Mouse (Mus musculus) neural tube, embryonic 15.5 days (tissue): ENCODE data around the gene Kctd10. TPM values are rescaled to one million over a fixed set of nuclear protein-coding genes. Genes with fewer than 3 reads are reported as not detected.

Experiments
- ATAC-seq: fragments of 200-750 bp; cut with Nextera tagmentation; 2 replicates; pipeline ENCODE4 v1.8.0; 2017; ENCODE audit warnings: mild to moderate bottlenecking, moderate TSS enrichment, moderate library complexity; ENCODE audit not compliant: low FRiP score
- H3K27ac ChIP-seq: fragments of 300-500 bp; sonication (generic); replicated peaks from 2 replicates; pipeline ENCODE4 v1.5.1; 2015; ENCODE audit warnings: mild to moderate bottlenecking, inconsistent platforms
- H3K27me3 ChIP-seq: fragments of 300-500 bp; sonication (generic); replicated peaks from 2 replicates; pipeline ENCODE4 v1.6.1; 2015; ENCODE audit warnings: inconsistent platforms
- H3K36me3 ChIP-seq: fragments of 300-500 bp; sonication (generic); 2 replicates; pipeline ENCODE4 v1.6.1; 2015; ENCODE audit warnings: inconsistent platforms
- H3K4me1 ChIP-seq: fragments of 300-500 bp; sonication (generic); 2 replicates; pipeline ENCODE4 v1.6.1; 2015; ENCODE audit warnings: inconsistent platforms
- H3K4me2 ChIP-seq: fragments of 300-500 bp; sonication (generic); 2 replicates; pipeline ENCODE4 v1.6.1; 2015; ENCODE audit warnings: inconsistent platforms, mild to moderate bottlenecking, moderate library complexity
- H3K4me3 ChIP-seq: fragments of 300-500 bp; sonication (generic); replicated peaks from 2 replicates; pipeline ENCODE4 v1.5.1; 2015; ENCODE audit warnings: mild to moderate bottlenecking, inconsistent platforms
- H3K9ac ChIP-seq: fragments of 300-500 bp; sonication (generic); replicated peaks from 2 replicates; pipeline ENCODE4 v1.6.1; 2015; ENCODE audit warnings: mild to moderate bottlenecking, inconsistent platforms
- H3K9me3 ChIP-seq: fragments of 300-500 bp; sonication (generic); replicated peaks from 2 replicates; pipeline ENCODE4 v1.6.1; 2016; ENCODE audit warnings: inconsistent platforms
- WGBS: fragments of 180-500 bp; shearing (Covaris S2); methylation state at CpG from one replicate; pipeline ENCODE4 v1.1.7; 2015; ENCODE audit warnings: mixed read lengths; 5-methylcytosine and 5-hydroxymethylcytosine counted together
- polyA plus RNA-seq: library from polyadenylated mRNA; unstranded; fragments of >200 nt; fragmentation: Nextera tagmentation; extraction: Ambion mirVana; gene quantifications from 2 replicates; pipeline ENCODE4 v1.2.1, GENCODE M21; 2015

Gene Kctd10
- polyA plus RNA-seq, 1 experiment from 2014 or later: 50.5 TPM

- Histone ChIP-seq H3K27me3 (no peaks in the 10 kb centered on the region), H3K4me2 (peak overlapping the region; percentile 80), H3K9me3 (no peaks in the 10 kb centered on the region), H3K9ac (peak overlapping the region; percentile 95; the same call in 1 of the 2 replicates), H3K4me3 (peak overlapping the region; percentile 95), H3K27ac (no peak overlapping the region; the same call in 1 of the 2 replicates), H3K36me3 (peaks cover 18% of the 10 kb centered on the region), H3K4me1 (peaks cover 68% of the 10 kb centered on the region)
- 70% methylated on average over 10 of the region's 10 CpGs for WGBS
- no peak for ATAC-seq
These were observed 2.0 kb downstream of the Kctd10 start for GRCm38 (mm10) chr5:114378177-114378920.

DNA sequence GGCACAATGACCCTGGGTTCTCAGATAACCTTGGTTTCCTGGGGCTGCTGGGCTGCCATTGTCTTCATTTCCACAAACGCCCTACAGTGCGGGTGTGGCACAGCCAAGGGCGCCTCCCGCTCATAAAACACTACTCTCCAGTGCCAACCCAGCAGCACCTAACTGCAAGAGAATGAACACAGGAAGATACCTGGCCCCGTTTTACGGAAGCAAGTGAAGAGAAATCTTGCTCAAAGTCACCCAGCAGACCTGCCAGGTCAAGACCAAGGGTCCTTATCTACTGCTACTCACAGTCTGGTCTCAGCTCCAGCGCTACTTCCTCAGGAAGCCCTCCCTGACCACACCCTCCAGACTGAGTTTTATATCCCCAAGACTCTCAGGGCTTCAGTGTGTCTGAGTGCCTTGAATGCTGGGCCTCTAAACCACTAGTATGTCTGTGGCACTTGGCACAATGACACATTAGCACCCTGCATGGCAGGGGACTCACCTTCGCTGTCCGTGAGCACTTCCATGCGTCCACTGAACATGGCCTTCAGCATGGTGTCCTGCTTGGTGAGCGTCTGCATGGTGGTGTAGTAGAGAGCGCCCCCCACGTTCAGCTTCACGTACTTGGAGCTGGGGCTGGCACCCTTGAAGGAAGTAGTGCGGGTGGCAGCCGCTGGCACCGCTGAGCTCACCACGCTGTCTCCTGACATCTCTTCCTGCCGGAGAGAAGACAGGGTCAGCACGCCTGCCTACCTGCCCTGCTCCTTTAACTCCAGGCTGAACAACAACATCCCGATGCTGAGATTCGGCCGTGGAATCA lies 5.7 kb downstream of the Kctd10 start:
- Histone ChIP-seq H3K36me3 (peaks cover 50% of the 10 kb centered on the region), H3K4me1 (peaks cover 78% of the 10 kb centered on the region)
- 88% methylated on average over 23 of the region's 23 CpGs for WGBS

DNA sequence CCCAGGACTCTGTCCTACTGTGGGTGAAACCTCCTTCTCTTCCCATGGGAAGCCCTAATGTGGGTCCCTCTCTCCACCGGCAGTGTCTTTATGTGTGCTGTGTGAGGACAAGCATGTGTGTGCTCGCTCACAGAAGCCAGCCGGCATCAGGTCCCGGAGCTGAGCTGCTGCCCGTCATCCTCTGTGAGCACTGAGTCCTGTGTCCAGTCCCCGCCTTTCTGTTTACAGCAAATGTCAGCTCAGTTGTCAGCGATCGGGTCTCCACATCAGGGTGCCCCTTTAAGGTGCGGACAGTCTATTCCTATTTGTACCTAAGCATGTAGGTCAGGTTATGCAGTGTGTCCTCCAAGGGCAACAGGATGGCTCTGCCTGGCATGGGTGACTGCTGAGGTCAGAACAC lies 6.7 kb downstream of the Kctd10 start:
- no peak overlapping the region for H3K27ac ChIP-seq
- no peak overlapping the region for H3K9ac ChIP-seq
- H3K36me3 ChIP-seq: peaks cover 60% of the 10 kb centered on the region
- H3K9me3 ChIP-seq: no peaks in the 10 kb centered on the region
- no peak for ATAC-seq
- no peak overlapping the region for H3K4me3 ChIP-seq
- no peaks in the 10 kb centered on the region for H3K27me3 ChIP-seq
- no peak overlapping the region for H3K4me2 ChIP-seq
- peaks cover 76% of the 10 kb centered on the region for H3K4me1 ChIP-seq
- WGBS: 93% methylated on average over 9 of the region's 9 CpGs

More for the DNA sequence above, 5.7 kb downstream of the Kctd10 start:
- Histone ChIP-seq H3K4me3 (no peak overlapping the region), H3K4me2 (no peak overlapping the region), H3K9me3 (no peaks in the 10 kb centered on the region), H3K9ac (no peak overlapping the region), H3K27me3 (no peaks in the 10 kb centered on the region), H3K27ac (no peak overlapping the region)
- no peak for ATAC-seq

- 74% methylated on average over 11 of the region's 11 CpGs for WGBS
- Histone ChIP-seq H3K27ac (no peak overlapping the region), H3K4me1 (peaks cover 72% of the 10 kb centered on the region), H3K9ac (no peak overlapping the region), H3K27me3 (no peaks in the 10 kb centered on the region), H3K9me3 (no peaks in the 10 kb centered on the region), H3K4me2 (no peak overlapping the region), H3K4me3 (no peak overlapping the region), H3K36me3 (peaks cover 64% of the 10 kb centered on the region)
- ATAC-seq: no peak
These were observed 7.1 kb downstream of the Kctd10 start for GRCm38 (mm10) chr5:114373174-114373573.

- Histone ChIP-seq H3K27me3 (no peaks in the 10 kb centered on the region), H3K9ac (no peak overlapping the region), H3K27ac (no peak overlapping the region), H3K4me3 (no peak overlapping the region), H3K4me1 (peaks cover 66% of the 10 kb centered on the region), H3K4me2 (no peak overlapping the region), H3K9me3 (no peaks in the 10 kb centered on the region), H3K36me3 (peaks cover 70% of the 10 kb centered on the region)
- WGBS: 27% methylated on average over 11 of the region's 11 CpGs
- no peak for ATAC-seq
These were observed 7.7 kb downstream of the Kctd10 start for GRCm38 (mm10) chr5:114372565-114372964.

DNA sequence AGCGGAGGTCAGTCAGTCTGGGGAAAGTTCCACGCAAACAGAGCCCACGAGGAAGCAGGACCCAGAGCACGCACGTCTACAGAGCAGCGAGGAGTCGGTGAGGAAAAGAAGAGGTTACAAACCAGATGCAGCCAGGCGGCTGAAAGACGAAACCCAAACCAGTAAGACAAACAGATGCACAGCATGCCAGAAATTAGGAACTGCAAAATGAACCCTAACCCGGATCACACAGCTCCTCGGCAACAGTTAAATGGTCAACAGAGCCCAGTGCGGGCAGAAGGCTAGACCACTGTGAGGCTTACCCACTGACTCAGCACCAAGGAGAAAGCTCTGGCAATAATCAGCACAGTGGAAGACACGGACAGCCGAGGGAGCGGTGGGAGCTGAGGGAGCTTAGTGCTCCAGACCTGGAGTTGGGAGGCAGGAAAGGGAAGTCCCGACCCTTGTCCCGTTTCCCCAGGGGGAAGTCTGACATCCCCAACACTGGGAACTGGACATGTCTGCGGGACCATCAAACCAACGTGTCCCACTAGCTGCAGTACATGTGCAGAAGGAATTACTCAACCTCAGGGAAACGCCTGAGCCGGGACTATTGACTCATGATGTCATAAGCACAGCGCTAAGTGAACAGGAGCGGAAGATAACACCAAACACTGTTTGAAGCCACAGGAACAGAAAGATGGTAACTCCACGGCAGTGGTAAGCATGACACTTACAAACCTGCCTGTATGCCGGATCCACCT lies 8.4 kb downstream of the Kctd10 start:
- 78% methylated on average over 25 of the region's 25 CpGs for WGBS
- Histone ChIP-seq H3K27me3 (no peaks in the 10 kb centered on the region), H3K9ac (no peak overlapping the region), H3K9me3 (no peaks in the 10 kb centered on the region), H3K4me1 (peaks cover 59% of the 10 kb centered on the region), H3K4me3 (no peak overlapping the region), H3K36me3 (peaks cover 77% of the 10 kb centered on the region), H3K4me2 (no peak overlapping the region), H3K27ac (no peak overlapping the region)
- ATAC-seq: no peak

DNA sequence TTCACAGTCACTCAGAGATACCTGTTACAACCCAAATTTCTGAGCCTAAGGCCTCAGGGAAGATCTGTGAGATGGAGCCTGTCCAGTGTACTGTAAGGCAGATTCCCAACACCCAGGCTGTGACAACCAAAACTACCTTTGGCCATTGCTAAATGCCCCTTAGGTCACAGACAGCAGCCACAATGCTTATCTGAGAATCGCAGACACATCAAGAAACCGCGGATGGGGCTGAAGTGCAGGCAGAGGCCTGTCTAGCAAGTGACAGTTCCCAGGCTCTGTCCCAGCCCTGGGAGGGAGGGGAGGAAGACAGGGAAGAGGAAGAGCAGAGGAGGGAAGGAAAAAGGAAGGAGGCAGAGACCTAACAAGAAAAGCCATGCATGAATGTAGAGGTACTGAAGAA lies 9.0 kb downstream of the Kctd10 start:
- H3K27me3 ChIP-seq: no peaks in the 10 kb centered on the region
- H3K27ac ChIP-seq: peak overlapping the region; percentile 74
- no peak overlapping the region for H3K9ac ChIP-seq
- WGBS: 77% methylated on average over 3 of the region's 3 CpGs
- peaks cover 54% of the 10 kb centered on the region for H3K4me1 ChIP-seq
- H3K36me3 ChIP-seq: peaks cover 83% of the 10 kb centered on the region
- no peak overlapping the region for H3K4me3 ChIP-seq
- no peaks in the 10 kb centered on the region for H3K9me3 ChIP-seq
- ATAC-seq: no peak
- H3K4me2 ChIP-seq: no peak overlapping the region

- Histone ChIP-seq H3K4me1 (peaks cover 53% of the 10 kb centered on the region), H3K4me2 (no peak overlapping the region), H3K9ac (no peak overlapping the region), H3K4me3 (no peak overlapping the region), H3K9me3 (no peaks in the 10 kb centered on the region), H3K27ac (peak overlapping the region; percentile 74), H3K36me3 (peaks cover 91% of the 10 kb centered on the region), H3K27me3 (no peaks in the 10 kb centered on the region)
- ATAC-seq: peak; percentile 42; the same call in 1 of the 2 replicates
- 66% methylated on average over 9 of the region's 9 CpGs for WGBS
These were observed 9.9 kb downstream of the Kctd10 start for GRCm38 (mm10) chr5:114370371-114370776.

DNA sequence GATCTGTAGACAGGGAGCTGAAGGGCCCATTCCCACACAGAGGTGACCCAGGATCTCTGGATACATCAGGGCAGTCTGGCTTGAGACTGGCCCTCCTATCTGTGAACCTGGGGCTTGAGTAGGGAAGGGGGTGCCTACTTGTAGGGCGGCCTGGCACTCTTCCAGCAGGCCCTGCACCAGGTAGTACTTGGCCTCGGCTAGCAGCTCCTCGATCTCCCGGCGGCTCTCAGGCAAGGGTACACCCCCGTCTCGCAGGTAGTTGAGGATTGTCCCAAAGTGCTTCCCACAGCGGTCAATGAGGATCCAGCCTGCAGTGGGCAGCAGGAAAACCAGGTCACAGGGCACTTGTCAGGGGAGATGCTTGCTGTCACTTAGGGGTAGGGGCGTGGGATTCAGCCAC lies 10.4 kb downstream of the Kctd10 start:
- Histone ChIP-seq H3K4me2 (no peak overlapping the region), H3K27ac (no peak overlapping the region; the same call in 1 of the 2 replicates), H3K9ac (no peak overlapping the region), H3K4me1 (peaks cover 50% of the 10 kb centered on the region), H3K27me3 (no peaks in the 10 kb centered on the region), H3K36me3 (peaks cover 91% of the 10 kb centered on the region), H3K9me3 (no peaks in the 10 kb centered on the region), H3K4me3 (no peak overlapping the region)
- no peak for ATAC-seq
- WGBS: 89% methylated on average over 9 of the region's 9 CpGs

- no peaks in the 10 kb centered on the region for H3K9me3 ChIP-seq
- no peak overlapping the region for H3K4me2 ChIP-seq
- no peak overlapping the region for H3K4me3 ChIP-seq
- WGBS: 81% methylated on average over 16 of the region's 16 CpGs
- no peak for ATAC-seq
- H3K27ac ChIP-seq: no peak overlapping the region
- peaks cover 94% of the 10 kb centered on the region for H3K36me3 ChIP-seq
- no peak overlapping the region for H3K9ac ChIP-seq
- peaks cover 40% of the 10 kb centered on the region for H3K4me1 ChIP-seq
- H3K27me3 ChIP-seq: no peaks in the 10 kb centered on the region
These were observed 11.4 kb downstream of the Kctd10 start for GRCm38 (mm10) chr5:114368803-114369496.

DNA sequence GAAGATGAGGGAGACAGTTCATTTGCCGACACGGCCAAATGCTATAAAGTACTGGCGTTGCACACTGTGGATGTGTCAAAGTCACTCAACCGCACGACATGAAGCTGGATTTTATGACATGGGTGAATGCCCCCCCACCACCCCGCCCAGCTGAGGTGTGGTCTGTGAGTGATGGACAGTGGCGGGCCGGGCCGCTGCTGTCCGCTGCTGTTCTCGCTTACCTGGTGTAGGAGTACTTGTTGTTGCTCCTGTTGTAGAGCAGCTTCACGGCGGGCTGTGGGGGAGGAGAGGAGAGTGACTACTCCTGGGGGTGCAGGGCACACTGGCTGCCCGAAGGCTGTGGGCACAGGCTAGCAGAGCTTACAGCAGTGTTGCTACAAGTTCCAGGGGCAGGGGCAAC lies 12.2 kb downstream of the Kctd10 start:
- Histone ChIP-seq H3K27me3 (no peaks in the 10 kb centered on the region), H3K4me1 (peaks cover 35% of the 10 kb centered on the region), H3K4me2 (no peak overlapping the region), H3K9ac (no peak overlapping the region), H3K27ac (no peak overlapping the region), H3K9me3 (no peaks in the 10 kb centered on the region), H3K4me3 (no peak overlapping the region), H3K36me3 (peaks cover 94% of the 10 kb centered on the region)
- ATAC-seq: no peak
- 92% methylated on average over 14 of the region's 14 CpGs for WGBS
